15 mouse cellular contexts compared by ENCODE assay signal in the genomic region with DNA sequence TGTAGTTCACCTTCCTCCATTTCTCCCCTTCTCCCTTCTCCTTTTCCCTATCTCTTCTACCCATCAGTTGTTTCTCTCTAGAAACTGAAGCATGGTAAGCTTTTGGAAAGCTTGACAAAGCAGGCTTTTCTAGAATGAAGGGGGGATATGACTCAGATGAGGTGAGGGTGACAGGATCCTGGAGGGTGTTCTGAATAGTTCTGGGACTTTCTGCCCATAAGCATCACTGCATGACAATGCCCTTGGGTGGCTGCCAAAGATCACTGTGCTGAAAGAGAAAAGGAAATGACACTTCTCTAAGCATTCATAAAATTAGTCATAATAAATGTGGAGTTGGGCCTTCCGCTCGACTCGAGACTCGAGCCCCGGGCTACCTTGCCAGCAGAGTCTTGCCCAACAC.
A peak's percentile ranks its signal among the peaks of the same experiment; 100 is the strongest.
DNase-seq lines count a peak whose midpoint lies in the region; ATAC-seq lines count a peak whose summit lies in the region.
"Had no signal": no experiment of that assay in that cellular context is flagged by ENCODE, and none has a peak within 500 bp of the region (broad histone marks: within the 10 kb centered on the region; RNA-seq: fewer than 3 reads in every experiment).

No protein-coding gene starts in this region.

- H3K27ac ChIP-seq in lung, embryonic 15.5 days: peak overlapping the region; percentile 44; the same call in 1 of the 2 replicates
- H3K27ac ChIP-seq: forebrain, embryonic 10.5 days; midbrain, embryonic 10.5 days; neural tube, embryonic 13.5 days had no signal

- WGBS in lung, embryonic 15.5 days: 52% methylated on average over 5 of the region's 5 CpGs

- H3K4me1 ChIP-seq in lung, embryonic 15.5 days: no peaks in the 10 kb centered on the region
- H3K4me1 ChIP-seq: forebrain, embryonic 10.5 days; midbrain, embryonic 10.5 days; neural tube, embryonic 13.5 days had no signal

- H3K36me3 ChIP-seq in lung, embryonic 15.5 days: no peaks in the 10 kb centered on the region
- H3K36me3 ChIP-seq: forebrain, embryonic 10.5 days; midbrain, embryonic 10.5 days; neural tube, embryonic 13.5 days had no signal

- H3K27me3 ChIP-seq in lung, embryonic 15.5 days: no peaks in the 10 kb centered on the region
- H3K27me3 ChIP-seq: neural tube, embryonic 13.5 days had no signal

- peak; percentile 8 for DNase-seq in gastrocnemius, postnatal 10 days
- DNase-seq in gastrocnemius, adult 18-20 months (ENCODE audit: low spot score): no peak
- DNase-seq in lung, postnatal 25 days (ENCODE audit: low spot score): no peak
- DNase-seq in cerebellum, postnatal 10 days: peak; percentile 48 to 57
- peak; percentile 49 to 70 for DNase-seq in lung, postnatal 4 days
- no peak for DNase-seq in spleen, postnatal 4 days (ENCODE audit: low spot score in 2 of 2)
- no peak for DNase-seq in testis, postnatal 10 days (ENCODE audit: low spot score)
- DNase-seq: kidney, postnatal 25 days; right cerebral cortex, postnatal 4 days had no signal

- no peak overlapping the region for H3K9ac ChIP-seq in lung, embryonic 15.5 days
- H3K9ac ChIP-seq: neural tube, embryonic 13.5 days had no signal

- H3K9me3 ChIP-seq in lung, embryonic 15.5 days: no peaks in the 10 kb centered on the region
- H3K9me3 ChIP-seq: forebrain, embryonic 10.5 days; midbrain, embryonic 10.5 days; neural tube, embryonic 13.5 days had no signal

- H3K4me2 ChIP-seq in lung, embryonic 15.5 days: no peak overlapping the region
- H3K4me2 ChIP-seq: neural tube, embryonic 13.5 days had no signal

- H3K4me3 ChIP-seq in lung, embryonic 15.5 days: no peak overlapping the region
- H3K4me3 ChIP-seq: forebrain, embryonic 10.5 days; midbrain, embryonic 10.5 days; neural tube, embryonic 13.5 days had no signal

- ATAC-seq in lung, embryonic 15.5 days (ENCODE audit: borderline replicate concordance, extremely low read depth, low FRiP score, low TSS enrichment): peak; percentile 86
- ATAC-seq: CD4-positive, CD25-positive, alpha-beta regulatory T cell, adult 4 months; inflammation-experienced regulatory T-cells, adult 6 months had no signal

Comparison
In these comparisons a context has a peak if more than half of its experiments do, and no peak if none do; other contexts are left out.
1. DNase-seq: peak in gastrocnemius, postnatal 10 days (single experiment), cerebellum, postnatal 10 days (2 of 2) and lung, postnatal 4 days (2 of 2); none in gastrocnemius, adult 18-20 months (single experiment), lung, postnatal 25 days (single experiment), spleen, postnatal 4 days (0 of 2) and testis, postnatal 10 days (single experiment).